ENCODE assay signal across 10 mouse cellular contexts in the genomic region with DNA sequence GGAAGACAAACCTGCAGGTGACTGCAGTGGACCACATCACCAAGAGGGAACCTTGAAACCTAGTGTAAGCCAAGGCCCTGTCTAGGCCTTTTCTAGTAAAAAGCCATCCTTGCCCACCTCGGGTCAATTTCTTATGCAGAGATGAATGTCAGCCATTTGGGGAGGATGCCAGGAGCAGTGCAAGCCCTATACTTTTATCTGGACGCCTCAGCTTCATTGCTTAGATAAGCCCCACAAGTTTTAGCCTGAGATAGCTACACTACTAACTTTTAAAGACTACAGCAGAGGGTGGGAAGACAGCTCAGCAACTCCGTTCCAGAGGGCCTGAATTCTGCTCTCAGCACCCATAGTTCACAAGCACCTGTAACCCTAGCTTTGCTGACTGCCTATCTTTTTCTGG. TPM values are rescaled to one million over a fixed set of nuclear protein-coding genes. Genes with fewer than 3 reads are reported as not detected.
A peak's percentile ranks its signal among the peaks of the same experiment; 100 is the strongest.
DNase-seq lines count a peak whose midpoint lies in the region; ATAC-seq and TF ChIP-seq lines count a peak whose summit lies in the region.
"Had no signal": no experiment of that assay in that cellular context is flagged by ENCODE, and none has a peak within 500 bp of the region (broad histone marks: within the 10 kb centered on the region; RNA-seq: fewer than 3 reads in every experiment).

No protein-coding gene starts in this region.

- 0 out of 2 replicates have a peak, but pooled peaks cover 5% of the 10 kb centered on the region for H3K9me3 ChIP-seq in forebrain, embryonic 13.5 days (replicated peaks)
- no peaks in the 10 kb centered on the region; the same call in 1 of the 2 replicates for H3K9me3 ChIP-seq in forebrain, embryonic 11.5 days (ENCODE audit: control insufficient read depth, low read length)
- H3K9me3 ChIP-seq in midbrain, embryonic 13.5 days: no peaks in the 10 kb centered on the region
- H3K9me3 ChIP-seq in midbrain, postnatal 0 days (ENCODE audit: low read length): no peaks in the 10 kb centered on the region
- H3K9me3 ChIP-seq: heart, embryonic 15.5 days had no signal

- ATAC-seq in forebrain, embryonic 13.5 days: no peak
- ATAC-seq in forebrain, embryonic 11.5 days (replicated peaks; ENCODE audit: low FRiP score): no peak
- no peak for ATAC-seq in midbrain, embryonic 13.5 days
- ATAC-seq in midbrain, postnatal 0 days (ENCODE audit: low FRiP score): no peak

- H3K4me2 ChIP-seq in forebrain, embryonic 13.5 days: peak overlapping the region; percentile 99; the same call in 1 of the 2 replicates
- no peak overlapping the region for H3K4me2 ChIP-seq in forebrain, embryonic 11.5 days (ENCODE audit: low read depth, low read length, severe bottlenecking)
- peak overlapping the region; percentile 99 for H3K4me2 ChIP-seq in midbrain, embryonic 13.5 days (replicated peaks)
- H3K4me2 ChIP-seq in midbrain, postnatal 0 days (ENCODE audit: low read depth, low read length, poor library complexity, severe bottlenecking): no peak overlapping the region

- no peak overlapping the region for H3K9ac ChIP-seq in forebrain, embryonic 13.5 days
- no peak overlapping the region for H3K9ac ChIP-seq in forebrain, embryonic 11.5 days (ENCODE audit: low read length)
- no peak overlapping the region; the same call in 1 of the 2 replicates for H3K9ac ChIP-seq in midbrain, embryonic 13.5 days (replicated peaks)
- H3K9ac ChIP-seq in midbrain, postnatal 0 days (replicated peaks; ENCODE audit: low read length, poor library complexity, severe bottlenecking): no peak overlapping the region

- 94% methylated on average over 3 of the region's 3 CpGs for WGBS in forebrain, embryonic 13.5 days
- 84% methylated on average over 3 of the region's 3 CpGs for WGBS in forebrain, embryonic 11.5 days
- WGBS in midbrain, embryonic 13.5 days: 85% methylated on average over 3 of the region's 3 CpGs
- 85% methylated on average over 3 of the region's 3 CpGs for WGBS in midbrain, postnatal 0 days
- WGBS in spleen, adult 2 months: 76% methylated on average over 3 of the region's 3 CpGs

- DNase-seq in forebrain, embryonic 11.5 days (ENCODE audit: low spot score): no peak
- no peak for DNase-seq in midbrain, postnatal 0 days (ENCODE audit: low spot score)
- DNase-seq in liver: peak; percentile 68
- no peak for DNase-seq in spleen, adult 2 months (ENCODE audit: low read depth in 1 of 2, low spot score in 2 of 2)
- no peak for DNase-seq in layer of hippocampus, adult 18-20 months (ENCODE audit: low spot score in 2 of 2)
- no peak for DNase-seq in urinary bladder, postnatal 10 days (ENCODE audit: low spot score)
- DNase-seq: adrenal gland, adult 2 months had no signal

- peak overlapping the region; percentile 94; the same call in 1 of the 2 replicates for H3K4me3 ChIP-seq in forebrain, embryonic 13.5 days
- no peak overlapping the region for H3K4me3 ChIP-seq in forebrain, embryonic 11.5 days (ENCODE audit: low read depth, low read length)
- no peak overlapping the region for H3K4me3 ChIP-seq in midbrain, embryonic 13.5 days (replicated peaks)
- no peak overlapping the region for H3K4me3 ChIP-seq in midbrain, postnatal 0 days (ENCODE audit: low read depth, low read length)
- H3K4me3 ChIP-seq in spleen, adult 2 months (ENCODE audit: extremely low read depth, insufficient read depth, insufficient read length): no peak overlapping the region

- no peaks in the 10 kb centered on the region for H3K27me3 ChIP-seq in forebrain, embryonic 13.5 days
- H3K27me3 ChIP-seq in forebrain, embryonic 11.5 days (ENCODE audit: control insufficient read depth, insufficient read depth, low read length): no peaks in the 10 kb centered on the region
- H3K27me3 ChIP-seq in midbrain, embryonic 13.5 days: no peaks in the 10 kb centered on the region
- no peaks in the 10 kb centered on the region for H3K27me3 ChIP-seq in midbrain, postnatal 0 days (ENCODE audit: insufficient read depth, low read length)
- no peaks in the 10 kb centered on the region for H3K27me3 ChIP-seq in spleen, adult 2 months (ENCODE audit: control insufficient read depth, insufficient read depth, low read length)
- H3K27me3 ChIP-seq: heart, embryonic 15.5 days had no signal

- H3K36me3 ChIP-seq in forebrain, embryonic 13.5 days (ENCODE audit: poor library complexity, severe bottlenecking): peaks cover 34% of the 10 kb centered on the region
- peaks cover 11% of the 10 kb centered on the region; the same call in 1 of the 2 replicates for H3K36me3 ChIP-seq in forebrain, embryonic 11.5 days (ENCODE audit: control insufficient read depth, insufficient read depth, low read length)
- H3K36me3 ChIP-seq in midbrain, embryonic 13.5 days: peaks cover 32% of the 10 kb centered on the region
- H3K36me3 ChIP-seq in midbrain, postnatal 0 days (ENCODE audit: insufficient read depth, low read length): peaks cover 20% of the 10 kb centered on the region
- H3K36me3 ChIP-seq in spleen, adult 2 months (ENCODE audit: control insufficient read depth, insufficient read depth, low read length): peaks cover 8% of the 10 kb centered on the region

- H3K27ac ChIP-seq in forebrain, embryonic 13.5 days: no peak overlapping the region
- no peak overlapping the region for H3K27ac ChIP-seq in forebrain, embryonic 11.5 days (ENCODE audit: low read depth, low read length)
- H3K27ac ChIP-seq in midbrain, embryonic 13.5 days: no peak overlapping the region
- no peak overlapping the region for H3K27ac ChIP-seq in midbrain, postnatal 0 days (ENCODE audit: low read depth, low read length)
- peak overlapping the region; percentile 11; the same call in 1 of the 2 replicates for H3K27ac ChIP-seq in spleen, adult 2 months (ENCODE audit: insufficient read depth, low read length)

- peaks cover 38% of the 10 kb centered on the region for H3K4me1 ChIP-seq in forebrain, embryonic 13.5 days
- peaks cover 13% of the 10 kb centered on the region for H3K4me1 ChIP-seq in forebrain, embryonic 11.5 days (replicated peaks; ENCODE audit: control insufficient read depth, insufficient read depth, low read length)
- H3K4me1 ChIP-seq in midbrain, embryonic 13.5 days (replicated peaks): peaks cover 33% of the 10 kb centered on the region
- peaks cover 13% of the 10 kb centered on the region for H3K4me1 ChIP-seq in midbrain, postnatal 0 days (ENCODE audit: insufficient read depth, low read length)
- H3K4me1 ChIP-seq in spleen, adult 2 months (ENCODE audit: control insufficient read depth, insufficient read depth, insufficient read length): peaks cover 14% of the 10 kb centered on the region; the same call in 1 of the 2 replicates

- TF ChIP-seq POLR2A in spleen, adult 2 months (IDR thresholded peaks at IDR 0.05; ENCODE audit: low read depth, low read length): no peak

- no peak for TF ChIP-seq CTCF in midbrain, postnatal 0 days (IDR thresholded peaks at IDR 0.05)
- no peak for TF ChIP-seq CTCF in spleen, adult 2 months (IDR thresholded peaks at IDR 0.05; ENCODE audit: extremely low read depth, insufficient read depth, insufficient read length, insufficient replicate concordance)

RNA-seq across cellular contexts. Expression of a gene that starts 1.0 kb away (rescaled TPM):
- polyA plus RNA-seq in forebrain, embryonic 13.5 days (2015; fragmentation: Nextera tagmentation; extraction: Ambion mirVana): 22.4 and 23.6 TPM in 2 replicates
- polyA plus RNA-seq in forebrain, embryonic 11.5 days (2014; fragmentation: Nextera tagmentation; extraction: Ambion mirVana): 5.1 and 7.8 TPM in 2 replicates
- 25.7 and 37.0 TPM in 2 replicates for polyA plus RNA-seq in midbrain, embryonic 13.5 days (2015; fragmentation: Nextera tagmentation; extraction: Ambion mirVana)
- total RNA-seq in midbrain, postnatal 0 days (2014; rRNA removed): 114 and 127 TPM in 2 replicates
- polyA plus RNA-seq in midbrain, postnatal 0 days (2015; fragmentation: Nextera tagmentation; extraction: Ambion mirVana): 27.8 and 28.1 TPM in 2 replicates
- 56.2 and 71.0 TPM in 2 replicates for polyA plus RNA-seq in spleen, adult 2 months (2012; rRNA removed)
- total RNA-seq in layer of hippocampus, adult 18-20 months (2021): 100 to 1,000 TPM; 122 to 129 TPM

RNA-seq across cellular contexts. Expression of a gene that starts 13.2 kb away (rescaled TPM):
- polyA plus RNA-seq in forebrain, embryonic 13.5 days (2015; fragmentation: Nextera tagmentation; extraction: Ambion mirVana): 0.23 and 0.35 TPM in 2 replicates
- 0.40 and 0.47 TPM in 2 replicates for polyA plus RNA-seq in forebrain, embryonic 11.5 days (2014; fragmentation: Nextera tagmentation; extraction: Ambion mirVana)
- 0.26 and 0.31 TPM in 2 replicates for polyA plus RNA-seq in midbrain, embryonic 13.5 days (2015; fragmentation: Nextera tagmentation; extraction: Ambion mirVana)
- 0.33 and 1.2 TPM in 2 replicates for total RNA-seq in midbrain, postnatal 0 days (2014; rRNA removed)
- polyA plus RNA-seq in midbrain, postnatal 0 days (2015; fragmentation: Nextera tagmentation; extraction: Ambion mirVana): 0.11 TPM in 1 of 2 replicates, not detected in the other
- 20.9 and 33.0 TPM in 2 replicates for polyA plus RNA-seq in spleen, adult 2 months (2012; rRNA removed)
- under 1 TPM; 0.74 to 0.89 TPM for total RNA-seq in layer of hippocampus, adult 18-20 months (2021)

RNA-seq across cellular contexts. Expression of a gene that starts 13.5 kb away (rescaled TPM):
- polyA plus RNA-seq in forebrain, embryonic 13.5 days (2015; fragmentation: Nextera tagmentation; extraction: Ambion mirVana): 130 TPM in 2 replicates
- 151 and 156 TPM in 2 replicates for polyA plus RNA-seq in forebrain, embryonic 11.5 days (2014; fragmentation: Nextera tagmentation; extraction: Ambion mirVana)
- 134 and 138 TPM in 2 replicates for polyA plus RNA-seq in midbrain, embryonic 13.5 days (2015; fragmentation: Nextera tagmentation; extraction: Ambion mirVana)
- 58.1 and 70.9 TPM in 2 replicates for total RNA-seq in midbrain, postnatal 0 days (2014; rRNA removed)
- polyA plus RNA-seq in midbrain, postnatal 0 days (2015; fragmentation: Nextera tagmentation; extraction: Ambion mirVana): 158 and 181 TPM in 2 replicates
- 94.7 and 143 TPM in 2 replicates for polyA plus RNA-seq in spleen, adult 2 months (2012; rRNA removed)
- 10 to 100 TPM; 44.4 to 45.6 TPM for total RNA-seq in layer of hippocampus, adult 18-20 months (2021)

RNA-seq across cellular contexts. Expression of a gene that starts 40.4 kb away (rescaled TPM):
- polyA plus RNA-seq in forebrain, embryonic 13.5 days (2015; fragmentation: Nextera tagmentation; extraction: Ambion mirVana): 54.0 and 55.7 TPM in 2 replicates
- polyA plus RNA-seq in forebrain, embryonic 11.5 days (2014; fragmentation: Nextera tagmentation; extraction: Ambion mirVana): 59.7 and 64.1 TPM in 2 replicates
- polyA plus RNA-seq in midbrain, embryonic 13.5 days (2015; fragmentation: Nextera tagmentation; extraction: Ambion mirVana): 54.0 and 65.0 TPM in 2 replicates
- total RNA-seq in midbrain, postnatal 0 days (2014; rRNA removed): 74.4 and 97.4 TPM in 2 replicates
- polyA plus RNA-seq in midbrain, postnatal 0 days (2015; fragmentation: Nextera tagmentation; extraction: Ambion mirVana): 70.3 and 74.7 TPM in 2 replicates
- polyA plus RNA-seq in spleen, adult 2 months (2012; rRNA removed): 102 and 186 TPM in 2 replicates
- 10 to 100 TPM; 79.5 to 81.8 TPM for total RNA-seq in layer of hippocampus, adult 18-20 months (2021)

RNA-seq across cellular contexts. Expression of a gene that starts 46.2 kb away (rescaled TPM):
- polyA plus RNA-seq in forebrain, embryonic 13.5 days (2015; fragmentation: Nextera tagmentation; extraction: Ambion mirVana): 0.15 and 0.21 TPM in 2 replicates
- polyA plus RNA-seq in forebrain, embryonic 11.5 days (2014; fragmentation: Nextera tagmentation; extraction: Ambion mirVana): 0.11 TPM in 1 of 2 replicates, not detected in the other
- 0.08 and 0.11 TPM in 2 replicates for polyA plus RNA-seq in midbrain, embryonic 13.5 days (2015; fragmentation: Nextera tagmentation; extraction: Ambion mirVana)
- total RNA-seq in midbrain, postnatal 0 days (2014; rRNA removed): 2.3 TPM in 2 replicates
- 1.6 and 1.8 TPM in 2 replicates for polyA plus RNA-seq in midbrain, postnatal 0 days (2015; fragmentation: Nextera tagmentation; extraction: Ambion mirVana)
- 2.2 and 2.3 TPM in 2 replicates for polyA plus RNA-seq in spleen, adult 2 months (2012; rRNA removed)
- under 1 TPM; 0.56 to 0.57 TPM for total RNA-seq in layer of hippocampus, adult 18-20 months (2021)
- polyA plus RNA-seq: heart, embryonic 15.5 days had no signal

Comparison
In these comparisons a context has a peak if more than half of its experiments do, and no peak if none do; other contexts are left out.
1. H3K4me2 ChIP-seq: peak in forebrain, embryonic 13.5 days (single experiment) and midbrain, embryonic 13.5 days (single experiment); none in forebrain, embryonic 11.5 days (single experiment) and midbrain, postnatal 0 days (single experiment).
2. RNA of a gene that starts 13.2 kb away (polyA plus RNA-seq): 20.9 to 33.0 TPM in spleen, adult 2 months; 0.40 to 0.47 TPM in forebrain, embryonic 11.5 days, 0.23 to 0.35 TPM in forebrain, embryonic 13.5 days, 0.26 to 0.31 TPM in midbrain, embryonic 13.5 days and 0.11 TPM in midbrain, postnatal 0 days; every median in the first group is over 10 times any median in the second.